Mouse (Mus musculus) NIH3T3 (cell line): ENCODE data around the gene Kif16b.

Source experiments
- DNase-seq: peaks from one replicate; pipeline ENCODE4 v3.0.0-alpha.2; 2012; ENCODE audit warnings: low read depth

Kif16b gene

DNA sequence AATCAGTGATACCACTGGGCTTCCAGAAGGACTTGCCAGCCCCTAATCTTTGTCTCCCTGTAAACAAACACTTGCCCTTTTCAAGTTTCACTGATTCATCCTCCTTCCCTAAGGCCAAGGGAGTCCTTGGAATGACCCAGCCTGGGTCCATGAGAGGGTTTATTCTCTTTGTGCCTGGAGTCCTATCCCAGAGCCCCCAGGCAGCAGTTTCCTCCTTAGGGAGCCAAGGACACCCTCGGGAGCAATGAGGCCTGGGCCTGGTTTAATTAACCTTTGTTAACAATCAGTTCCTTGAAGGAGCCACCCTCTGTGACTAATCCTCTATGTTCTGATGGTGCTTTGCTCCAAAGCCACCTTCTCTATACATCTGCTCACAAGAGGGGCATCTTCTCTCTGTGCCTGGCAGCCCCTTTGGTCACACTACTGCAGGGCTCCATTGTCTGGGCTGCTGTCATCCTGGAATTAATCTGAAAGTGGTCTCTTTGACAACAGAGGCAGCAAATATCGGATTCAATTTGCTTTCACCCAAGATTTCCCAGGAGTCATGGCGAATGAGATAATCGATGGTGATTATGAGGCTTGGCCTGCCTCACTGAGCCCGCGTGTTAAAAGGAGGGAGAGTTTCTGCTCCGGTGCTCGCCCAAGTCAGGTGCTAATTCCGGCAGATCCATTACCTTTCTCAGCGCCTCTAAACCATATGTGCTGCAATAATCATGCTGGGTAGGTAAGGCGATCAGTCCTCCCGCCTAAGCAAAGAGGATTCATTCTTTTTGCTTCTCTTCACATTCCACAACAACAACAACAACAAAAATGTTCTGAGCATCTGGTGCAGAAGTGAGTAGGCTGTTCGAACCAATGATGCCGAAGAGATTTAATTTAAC is 311.7 kb downstream of the Kif16b start:
- DNase-seq = no peak

DNA sequence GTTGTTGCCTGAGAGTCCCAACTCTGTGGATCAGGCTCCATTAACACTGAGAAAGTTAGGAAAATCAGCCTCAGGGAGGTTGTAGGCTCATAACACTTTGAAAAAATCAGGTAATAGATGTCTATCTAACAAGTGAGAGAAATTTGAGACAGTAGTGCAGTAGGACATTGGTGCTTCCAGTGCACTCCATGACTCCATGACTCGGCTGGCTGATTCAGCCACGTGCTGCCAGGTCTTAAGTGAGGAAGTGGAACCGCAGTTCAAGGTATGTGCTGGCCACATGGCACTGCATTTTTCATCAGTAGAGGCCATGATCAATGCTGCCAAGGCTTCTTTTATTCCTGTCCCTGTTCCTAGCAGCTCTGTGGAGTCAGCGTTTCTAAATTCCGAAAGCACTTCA is 315.5 kb downstream of the Kif16b start:
- no peak for DNase-seq

DNA sequence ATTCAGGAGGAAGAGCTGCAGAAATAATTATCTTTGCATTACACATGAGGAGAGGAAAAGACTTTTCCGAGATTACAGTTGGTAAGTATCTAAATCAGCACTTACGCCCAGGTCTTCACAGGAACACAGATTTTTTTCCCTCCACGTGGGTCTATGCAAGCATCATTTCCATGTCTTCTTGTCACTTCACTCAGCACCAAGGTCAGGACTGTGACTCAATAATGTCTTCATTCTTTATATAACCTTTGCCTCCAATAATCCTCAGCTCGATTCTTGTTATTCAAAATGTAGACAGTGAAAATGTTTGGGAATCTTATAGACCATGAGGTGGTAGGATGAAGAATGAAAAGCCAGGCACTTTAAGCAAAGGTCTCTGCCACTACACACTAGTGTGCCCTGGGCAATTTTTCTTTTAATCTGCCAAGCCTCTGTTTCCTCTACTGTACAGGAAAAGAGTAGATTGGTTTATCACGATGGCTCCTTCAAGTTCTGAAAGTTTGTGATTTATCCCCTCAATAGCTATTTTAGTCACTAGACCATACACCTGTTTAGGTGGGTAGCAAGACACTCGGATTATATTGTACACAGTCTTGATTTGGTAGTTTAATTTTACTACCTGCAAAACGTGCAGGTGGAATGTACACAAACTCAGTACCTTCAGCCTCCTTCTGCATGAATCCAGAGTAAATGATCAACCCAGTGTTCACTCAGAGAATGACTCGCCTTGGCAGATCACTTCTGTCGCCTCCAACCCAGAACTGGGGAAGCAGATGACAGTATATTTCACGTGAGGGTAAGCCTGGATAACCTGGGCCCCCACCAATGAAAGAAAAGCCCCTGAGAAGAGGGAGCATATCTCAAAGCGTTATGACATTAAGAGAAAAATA is 316.2 kb downstream of the Kif16b start:
- no peak for DNase-seq

DNA sequence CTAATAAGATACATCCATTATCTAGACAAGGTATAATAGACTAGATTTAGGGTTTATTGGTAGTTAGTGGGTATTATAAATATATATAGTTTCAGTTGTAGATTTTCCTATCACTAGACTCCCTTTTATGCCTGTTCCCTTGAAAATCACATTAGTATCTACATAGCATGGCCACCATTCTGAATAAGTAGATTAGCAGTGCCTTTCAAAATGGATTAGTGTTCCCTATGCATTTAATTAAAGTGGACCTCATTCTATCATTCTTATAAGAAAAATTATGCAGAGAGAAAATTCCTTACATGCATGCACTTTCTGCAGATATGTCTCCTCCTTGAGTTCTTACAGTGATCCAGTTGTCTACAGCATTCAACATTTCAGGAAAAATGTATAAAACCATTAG is 320.9 kb downstream of the Kif16b start:
- no peak for DNase-seq

DNA sequence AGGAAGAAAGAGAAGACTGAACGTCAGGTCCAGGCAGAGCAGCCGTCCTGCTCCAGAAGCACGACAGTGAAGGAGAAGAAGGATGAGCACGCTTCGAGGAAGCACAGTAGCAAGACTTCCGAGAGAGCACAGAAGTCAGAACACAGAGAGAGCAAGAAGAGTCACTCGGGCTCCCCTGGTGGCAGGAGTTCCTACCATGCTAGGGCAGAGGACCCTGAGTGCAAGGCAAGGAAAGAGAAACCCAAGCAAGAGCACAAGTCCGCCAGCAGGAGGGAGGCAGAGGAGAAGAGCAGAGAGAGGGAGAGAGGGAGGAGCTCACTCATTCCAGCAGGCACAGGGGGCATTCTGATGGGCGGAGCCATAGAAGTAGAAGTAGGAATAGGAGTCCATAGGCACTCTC is 323.9 kb downstream of the Kif16b start:
- DNase-seq = peak; percentile 13

DNA sequence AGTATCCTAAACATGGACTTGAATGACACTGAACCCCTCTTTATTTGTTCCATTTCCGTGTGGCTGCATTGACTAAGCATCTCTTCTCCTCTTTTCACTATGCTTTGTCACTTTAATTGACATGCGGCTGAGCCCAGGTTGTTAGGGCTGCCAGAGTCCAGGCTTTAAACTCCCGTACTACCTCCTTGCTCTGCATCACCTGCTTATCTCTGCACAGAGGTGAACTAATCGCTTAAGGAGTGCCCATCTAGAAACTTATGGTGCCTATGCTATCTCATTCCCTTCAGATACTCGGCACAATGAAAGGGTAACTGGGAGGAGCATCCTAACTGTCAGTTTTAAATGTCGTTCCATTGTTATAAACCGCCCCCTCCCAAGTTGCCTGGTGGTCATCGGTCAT is 331.6 kb downstream of the Kif16b start:
- DNase-seq = no peak
